In genomic region chr8:92004532-92004931, GRCm38 (mm10) we compare ENCODE assay signal across 13 mouse cellular contexts.
"Had no signal": no experiment of that assay in that cellular context is flagged by ENCODE, and none has a peak within 500 bp of the region (broad histone marks: within the 10 kb centered on the region; RNA-seq: fewer than 3 reads in every experiment).

No protein-coding gene starts in this region.

- H3K27ac ChIP-seq: kidney, embryonic 15.5 days; left cerebral cortex, adult 2 months; liver, embryonic 13.5 days had no signal

- DNase-seq: kidney, adult 11 months; kidney, adult 8-10 months; kidney, postnatal 10 days; kidney, postnatal 36 days; layer of hippocampus, postnatal 36 days; liver, embryonic 13.5 days; lung, postnatal 4 days; midbrain, embryonic 14.5 days; thymus, postnatal 25 days had no signal

- H3K36me3 ChIP-seq: kidney, embryonic 15.5 days; liver, embryonic 13.5 days had no signal

- H3K9me3 ChIP-seq: liver, embryonic 13.5 days had no signal

- H3K4me2 ChIP-seq: kidney, embryonic 15.5 days; liver, embryonic 13.5 days; midbrain, embryonic 11.5 days had no signal

- H3K4me1 ChIP-seq: liver, embryonic 13.5 days had no signal

- H3K4me3 ChIP-seq: kidney, embryonic 15.5 days; left cerebral cortex, adult 2 months; liver, embryonic 13.5 days had no signal

- H3K9ac ChIP-seq: kidney, embryonic 15.5 days; liver, embryonic 13.5 days had no signal

- H3K27me3 ChIP-seq: liver, embryonic 13.5 days had no signal

- ATAC-seq: lung, postnatal 0 days had no signal
